Mouse (Mus musculus): ENCODE results near the gene Morn1.

DNA sequence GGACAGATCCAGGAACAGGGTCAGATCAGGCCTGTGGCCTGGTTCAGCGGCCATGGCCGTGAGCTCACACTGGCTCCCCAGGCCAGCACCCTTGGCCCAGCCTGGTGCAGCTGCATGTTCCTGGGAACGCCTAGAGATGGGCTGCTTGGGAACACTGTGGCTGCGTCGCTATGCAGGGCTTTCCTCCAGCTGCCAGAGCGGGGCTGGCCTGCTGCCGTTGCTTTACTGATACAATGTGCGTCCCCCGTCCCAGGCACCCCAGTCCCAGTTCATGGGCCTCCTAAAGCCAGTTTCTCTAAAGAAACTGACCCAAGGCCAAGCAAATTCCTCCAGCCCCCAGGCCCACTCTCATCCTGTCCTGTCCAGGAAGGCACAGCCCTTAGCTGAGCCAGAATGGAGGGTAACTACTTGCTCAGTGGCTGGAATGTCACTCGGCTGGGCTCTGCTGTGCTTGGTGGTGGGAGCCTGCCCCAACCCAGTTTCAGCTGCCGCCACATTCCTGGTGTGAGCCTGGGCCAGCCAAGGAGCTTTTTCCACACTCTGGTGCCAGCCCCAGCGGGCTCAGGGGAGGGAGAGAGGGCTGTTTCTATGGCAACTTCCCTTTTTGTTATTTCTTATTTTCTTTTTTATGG lies 57.6 kb downstream of the Morn1 start:
- no peak for TF ChIP-seq CTCF (IDR thresholded peaks at IDR 0.05; ENCODE audit: control insufficient read depth, insufficient read depth, insufficient replicate concordance, low read depth, low read length)
- peak; percentile 41; the same call in 1 of the 2 replicates for TF ChIP-seq POLR2A (IDR thresholded peaks at IDR 0.05; ENCODE audit: control insufficient read depth, low read depth, low read length)
